Mouse (Mus musculus): ENCODE measurements around the gene C1rb.
"Not testable (repeated sequence)": the region's sequence is repeated elsewhere in the genome, so short reads cannot be mapped to it uniquely, and the experiment has no call there.

Gene C1rb

GRCm38 (mm10) chr6:124570026-124570425, at the start of gene C1rb:
C1rb (plus strand) TSS chr6:124570294.
- DNase-seq (ENCODE audit: low spot score in 2 of 2), result peak; percentile 44 to 72

GRCm38 (mm10) chr6:124522082-124522481, 48.0 kb upstream of the C1rb start:
- not testable (repeated sequence) for DNase-seq (ENCODE audit: low spot score in 2 of 2)

DNA sequence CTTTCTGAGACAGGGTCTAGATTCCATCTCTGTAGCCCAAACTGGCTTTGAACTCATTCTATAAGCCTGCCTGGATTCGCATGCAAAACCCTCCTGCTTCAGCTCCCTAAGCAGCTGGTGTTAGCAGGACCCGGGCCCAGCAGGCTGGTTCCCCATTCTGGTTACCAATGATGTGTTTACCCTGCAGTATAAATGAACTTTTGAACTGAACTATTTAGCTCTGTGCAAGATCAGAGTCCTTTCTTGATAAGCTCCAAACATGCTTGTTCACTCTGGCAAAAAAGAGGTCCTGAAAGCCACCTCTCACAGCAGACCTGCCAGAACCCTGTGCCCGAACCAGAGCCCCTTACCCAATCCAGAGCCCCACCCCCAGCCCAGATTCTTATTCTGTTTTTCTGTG, 42.2 kb upstream of the C1rb start:
- no peak for DNase-seq (ENCODE audit: low spot score in 2 of 2)

GRCm38 (mm10) chr6:124531077-124531476, 39.0 kb upstream of the C1rb start:
- DNase-seq (ENCODE audit: low spot score in 2 of 2), result no peak

DNA sequence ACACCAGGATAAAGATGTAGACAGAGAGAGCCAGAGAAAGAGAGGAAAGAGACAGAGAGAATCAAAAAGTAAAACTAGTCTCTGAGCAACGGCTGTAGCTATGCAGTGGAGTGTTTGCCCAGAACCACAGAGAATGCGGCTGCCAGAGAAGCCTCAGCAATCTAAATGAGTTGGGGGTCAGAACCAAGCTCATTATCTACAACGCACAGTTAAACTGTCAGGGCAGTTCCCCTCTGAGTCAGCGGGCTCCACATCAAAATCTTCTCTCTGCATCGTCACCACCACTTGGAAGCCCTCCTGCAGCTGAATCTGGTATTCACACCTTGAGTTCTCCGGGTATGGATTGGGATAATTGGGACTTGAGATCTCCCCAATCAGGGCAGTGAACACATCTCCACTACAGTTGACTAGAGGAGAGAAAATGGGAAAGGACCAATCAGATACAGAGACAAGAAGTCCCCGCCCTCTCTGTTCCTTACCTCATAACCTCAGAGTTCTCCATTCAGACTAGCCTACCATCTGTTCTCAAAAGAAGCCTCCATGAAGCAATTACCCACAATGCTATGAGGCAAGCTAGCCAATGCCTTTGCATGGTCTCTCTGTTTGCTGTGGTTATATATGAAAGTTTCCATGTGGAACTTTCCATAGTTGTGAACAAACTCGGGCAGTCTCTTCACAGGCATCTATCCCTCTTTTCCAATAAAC, 33.8 kb upstream of the C1rb start:
- not testable (repeated sequence) for DNase-seq (ENCODE audit: low spot score in 2 of 2)

DNA sequence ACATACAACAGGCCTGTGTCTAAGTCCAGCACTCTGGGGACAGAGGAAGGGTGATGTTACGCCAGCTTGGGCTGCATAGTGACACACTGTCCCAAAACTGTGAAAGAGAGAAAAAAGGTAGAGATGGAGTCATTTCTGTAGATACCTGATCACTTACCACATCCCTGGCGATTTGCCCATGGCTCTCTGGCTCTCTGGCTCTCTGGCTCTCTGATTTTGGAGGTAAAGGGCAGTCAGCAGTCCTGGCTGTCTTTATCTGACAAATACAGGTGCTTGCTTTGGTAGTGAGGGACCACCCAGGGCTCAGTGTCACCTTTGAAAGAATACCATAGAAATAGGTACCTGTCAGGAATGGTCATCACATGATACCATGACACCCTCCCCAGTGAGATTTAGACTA, 28.9 kb upstream of the C1rb start:
- DNase-seq (ENCODE audit: low spot score in 2 of 2), result not testable (repeated sequence)

GRCm38 (mm10) chr6:124542284-124542683, 27.8 kb upstream of the C1rb start, which contains the start of gene C1s1:
C1s1 (minus strand) TSS chr6:124542359.
- DNase-seq (ENCODE audit: low spot score in 2 of 2), result peak in 1 of 2 experiments; percentile 29

DNA sequence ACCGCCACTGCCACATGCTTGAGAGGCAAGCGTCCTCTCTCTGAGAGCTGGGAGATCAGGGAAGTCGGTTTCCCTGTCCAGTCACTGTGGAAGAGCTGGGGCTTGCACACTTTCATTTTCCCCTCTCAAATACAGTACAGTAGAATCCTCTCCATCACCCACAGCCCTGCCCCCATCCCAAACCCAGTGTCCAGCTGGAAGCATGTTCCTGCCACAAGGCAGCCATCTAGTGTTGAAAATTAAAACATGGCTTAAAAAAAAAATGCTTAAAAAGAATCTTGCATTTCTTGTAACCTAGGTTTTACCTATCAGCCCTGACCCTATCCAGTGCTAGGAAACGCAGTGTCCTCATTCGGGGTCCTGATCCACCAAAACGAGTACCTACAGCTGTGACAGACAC, 25.6 kb upstream of the C1rb start:
- DNase-seq (ENCODE audit: low spot score in 2 of 2), result no peak

- no peak for DNase-seq (ENCODE audit: low spot score in 2 of 2)
Measured at GRCm38 (mm10) chr6:124545425-124545824, 24.7 kb upstream of the C1rb start.

DNA sequence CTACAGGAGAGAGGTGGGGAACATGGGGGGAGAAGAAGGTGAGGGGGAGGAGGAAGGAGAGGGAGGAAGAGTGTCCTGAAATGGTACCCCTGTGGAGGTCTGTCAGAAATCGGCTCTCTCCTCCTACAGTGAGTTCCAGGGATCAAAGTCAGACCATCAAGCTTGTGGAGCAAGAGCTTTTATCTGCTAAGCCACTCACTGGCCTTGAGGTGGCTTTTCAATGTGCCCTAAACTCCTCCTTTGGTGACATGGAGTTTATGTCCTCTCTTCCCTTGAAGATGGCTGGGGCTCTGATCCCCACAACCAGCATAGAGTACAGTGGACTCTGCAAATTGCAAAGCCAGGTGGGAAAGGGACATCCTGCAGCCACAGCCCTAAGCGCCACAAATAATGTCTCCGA, 22.1 kb upstream of the C1rb start:
- DNase-seq (ENCODE audit: low spot score in 2 of 2), result not testable (repeated sequence)

DNA sequence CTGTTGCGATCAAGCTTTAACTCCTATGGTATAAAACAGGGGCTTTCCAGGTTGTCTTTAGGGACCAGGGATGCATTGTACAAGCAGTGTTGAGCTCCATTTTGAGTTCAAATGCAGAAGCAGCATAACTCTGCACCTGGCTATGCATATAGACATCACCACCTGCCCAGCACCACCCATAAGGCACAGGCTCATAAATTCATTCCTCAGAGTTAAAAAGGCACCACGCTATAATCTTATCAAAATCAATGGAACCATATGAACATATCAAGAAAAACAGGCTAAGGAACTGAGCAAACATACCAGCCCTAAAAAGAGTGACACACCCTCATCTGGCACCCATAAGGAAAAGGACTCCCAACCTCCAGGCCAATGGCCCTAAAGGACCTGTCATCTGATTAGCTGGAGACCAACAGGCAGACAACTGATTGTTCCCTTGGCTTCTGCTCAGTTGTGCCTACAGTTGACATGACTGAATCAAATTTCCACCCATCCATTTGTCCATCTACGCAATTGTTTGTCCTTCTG, 21.0 kb upstream of the C1rb start:
- no peak for DNase-seq (ENCODE audit: low spot score in 2 of 2)

DNA sequence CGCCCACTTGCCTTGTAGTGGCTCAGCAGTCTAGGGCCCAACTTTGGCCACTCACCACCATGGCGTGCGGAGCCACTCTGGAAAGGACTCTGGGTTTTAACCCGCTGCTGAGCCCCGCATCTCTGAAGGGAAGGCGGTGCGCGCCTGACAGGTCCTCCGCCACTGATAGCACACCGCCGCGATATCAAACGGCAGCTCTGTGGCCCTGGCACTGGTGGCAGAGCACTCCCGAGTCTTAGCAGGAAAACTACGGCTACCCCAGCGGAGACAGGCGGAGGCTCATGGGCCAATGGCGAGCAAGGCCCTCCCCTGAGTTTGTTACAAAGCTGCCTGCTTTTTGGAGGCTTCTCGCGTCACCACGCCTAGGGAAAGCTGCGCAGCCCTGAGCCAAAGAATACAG, 17.3 kb upstream of the C1rb start:
- no peak for DNase-seq (ENCODE audit: low spot score in 2 of 2)

- not testable (repeated sequence) for DNase-seq (ENCODE audit: low spot score in 2 of 2)
Measured at GRCm38 (mm10) chr6:124555956-124556355, 14.1 kb upstream of the C1rb start.

GRCm38 (mm10) chr6:124561156-124561555, 8.9 kb upstream of the C1rb start:
- not testable (repeated sequence) for DNase-seq (ENCODE audit: low spot score in 2 of 2)

DNA sequence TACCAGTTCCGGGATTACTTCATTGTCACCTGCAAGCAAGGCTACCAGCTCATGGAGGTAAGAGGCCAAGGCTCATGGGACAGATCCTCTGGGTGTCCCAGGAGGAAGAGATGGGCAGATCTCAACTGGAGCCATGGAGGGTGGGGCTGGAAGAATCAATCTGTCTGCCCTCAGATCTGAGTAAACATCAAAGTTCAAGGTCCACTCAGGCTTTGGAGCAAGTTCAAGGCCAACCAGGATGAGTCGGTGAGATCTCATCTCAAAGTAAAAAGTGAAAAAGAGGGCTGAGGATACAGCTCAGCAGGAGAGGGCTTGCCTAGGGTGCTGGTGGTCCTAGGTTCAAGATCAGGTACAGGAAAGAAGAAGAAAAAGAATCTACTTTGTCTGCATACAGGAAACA, 8.5 kb upstream of the C1rb start:
- not testable (repeated sequence) for DNase-seq (ENCODE audit: low spot score in 2 of 2)

DNA sequence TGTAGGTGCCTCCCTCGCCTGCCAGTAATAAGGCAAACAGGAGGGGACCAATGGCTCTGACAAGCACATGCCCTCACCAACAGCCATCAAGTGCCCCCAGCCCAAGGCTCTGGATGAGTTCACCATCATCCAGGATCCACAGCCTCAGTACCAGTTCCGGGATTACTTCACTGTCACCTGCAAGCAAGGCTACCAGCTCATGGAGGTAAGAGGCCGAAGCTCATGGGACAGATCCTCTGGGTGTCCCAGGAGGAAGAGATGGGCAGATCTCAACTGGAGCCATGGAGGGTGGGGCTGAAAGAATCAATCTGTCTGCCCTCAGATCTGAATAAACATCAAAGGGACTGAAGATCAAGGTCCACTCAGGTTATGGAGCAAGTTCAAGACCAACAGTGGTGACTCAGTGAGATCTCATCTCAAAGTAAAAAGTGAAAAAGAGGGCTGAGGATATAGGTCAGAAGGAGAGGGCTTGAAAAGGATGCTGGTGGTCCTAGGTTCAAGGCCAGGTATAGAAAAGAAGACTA, 5.1 kb downstream of the C1rb start:
- DNase-seq (ENCODE audit: low spot score in 2 of 2), result not testable (repeated sequence)

- not testable (repeated sequence) for DNase-seq (ENCODE audit: low spot score in 2 of 2)
Measured at GRCm38 (mm10) chr6:124580155-124580554, 10.1 kb downstream of the C1rb start.

DNA sequence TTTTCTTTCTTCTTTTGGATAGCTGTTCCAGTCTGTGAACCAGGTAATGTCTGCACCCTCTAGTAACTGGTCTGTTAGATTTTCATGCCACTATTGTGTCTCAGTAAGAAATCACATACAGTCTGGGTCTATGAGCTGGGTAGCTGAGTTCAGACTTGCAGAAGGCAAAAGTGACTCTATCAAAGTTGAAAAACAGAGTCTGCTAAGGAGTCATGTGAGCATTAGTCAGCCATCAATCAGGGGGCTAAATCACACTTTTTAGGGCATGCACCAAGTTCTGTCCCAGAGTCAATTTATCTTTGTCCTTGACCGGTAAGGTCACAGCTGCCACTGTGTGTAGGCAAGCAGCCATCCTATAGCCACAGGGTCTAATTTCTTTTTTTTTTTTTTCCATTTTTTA, 12.1 kb downstream of the C1rb start:
- DNase-seq (ENCODE audit: low spot score in 2 of 2), result no peak

DNA sequence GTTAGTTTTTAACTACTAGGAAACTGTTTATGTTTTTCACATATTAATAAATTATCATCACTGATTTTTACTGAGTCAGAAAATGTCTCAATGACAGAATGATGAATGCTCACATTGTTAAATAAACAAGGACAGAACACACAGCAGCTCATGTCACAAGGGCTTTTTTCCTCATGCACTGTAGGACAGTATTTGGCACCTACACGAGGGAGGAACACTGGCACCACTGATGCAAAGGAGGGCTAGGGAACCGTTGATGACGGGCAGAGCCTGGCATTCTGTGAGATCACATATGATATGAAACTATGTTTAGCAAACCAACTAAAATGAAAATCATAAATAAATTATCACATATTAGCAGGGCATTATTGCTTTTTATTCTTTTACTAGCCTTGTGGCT, 14.8 kb downstream of the C1rb start:
- DNase-seq (ENCODE audit: low spot score in 2 of 2), result no peak

GRCm38 (mm10) chr6:124585761-124586160, 15.7 kb downstream of the C1rb start:
- no peak for DNase-seq (ENCODE audit: low spot score in 2 of 2)

GRCm38 (mm10) chr6:124586266-124586665, 16.2 kb downstream of the C1rb start:
- DNase-seq (ENCODE audit: low spot score in 2 of 2), result no peak

DNA sequence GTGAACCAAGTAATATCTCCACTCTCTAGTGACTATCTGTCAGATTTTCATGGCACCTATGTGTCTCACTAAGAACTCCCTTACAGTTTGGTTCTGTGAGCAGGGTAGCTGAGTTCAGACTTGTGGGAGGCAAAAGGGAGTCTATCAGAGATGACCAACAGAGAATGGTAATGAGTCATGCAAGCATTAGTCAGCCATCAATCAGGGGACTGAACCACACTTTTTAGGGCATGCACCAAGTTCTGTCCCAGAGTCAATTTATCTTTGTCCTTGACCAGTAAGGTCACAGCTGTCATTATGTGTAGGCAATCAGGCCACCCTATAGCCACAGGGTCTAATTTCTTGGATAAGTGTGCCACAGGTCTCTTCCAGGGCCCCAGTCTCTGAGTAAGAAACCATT, 18.7 kb downstream of the C1rb start:
- DNase-seq (ENCODE audit: low spot score in 2 of 2), result no peak

- no peak for DNase-seq (ENCODE audit: low spot score in 2 of 2)
Measured at GRCm38 (mm10) chr6:124592186-124592700, 22.1 kb downstream of the C1rb start.

Measured in spleen, postnatal 10 days (tissue).